Mouse (Mus musculus): ENCODE data around the gene Tbc1d12. TPM values are rescaled to one million over a fixed set of nuclear protein-coding genes. Genes with fewer than 3 reads are reported as not detected.
"Not testable (repeated sequence)": the region's sequence is repeated elsewhere in the genome, so short reads cannot be mapped to it uniquely, and the experiment has no call there.

Gene Tbc1d12
- polyA plus RNA-seq (2012; rRNA removed) = 8.4 and 9.1 TPM in 2 replicates

- peak; percentile 68 to 91 for DNase-seq (ENCODE audit: extremely low spot score in 1 of 2, low spot score in 1 of 2)
Observed at GRCm38 (mm10) chr19:38836438-38837170, at the start of gene Tbc1d12. Gene Tbc1d12, plus strand, starts transcription at chr19:38836579.

GRCm38 (mm10) chr19:38787756-38788155 lies 48.6 kb upstream of the Tbc1d12 start:
- peak in 1 of 2 experiments; percentile 28 for DNase-seq (ENCODE audit: extremely low spot score in 1 of 2, low spot score in 1 of 2)

- DNase-seq (ENCODE audit: extremely low spot score in 1 of 2, low spot score in 1 of 2) = peak in 1 of 2 experiments; percentile 36
Observed at GRCm38 (mm10) chr19:38793563-38794045, 42.8 kb upstream of the Tbc1d12 start.

- no peak for DNase-seq (ENCODE audit: extremely low spot score in 1 of 2, low spot score in 1 of 2)
Observed at GRCm38 (mm10) chr19:38796546-38796945, 39.8 kb upstream of the Tbc1d12 start.

GRCm38 (mm10) chr19:38798291-38798690 lies 38.1 kb upstream of the Tbc1d12 start:
- DNase-seq (ENCODE audit: extremely low spot score in 1 of 2, low spot score in 1 of 2) = peak; percentile 44 to 69

- DNase-seq (ENCODE audit: extremely low spot score in 1 of 2, low spot score in 1 of 2) = peak in 1 of 2 experiments; percentile 34
Observed at GRCm38 (mm10) chr19:38798801-38799200, 37.6 kb upstream of the Tbc1d12 start.

GRCm38 (mm10) chr19:38818191-38818590 lies 18.2 kb upstream of the Tbc1d12 start:
- no peak for DNase-seq (ENCODE audit: extremely low spot score in 1 of 2, low spot score in 1 of 2)

- peak; percentile 60 to 96 for DNase-seq (ENCODE audit: extremely low spot score in 1 of 2, low spot score in 1 of 2)
Observed at GRCm38 (mm10) chr19:38818766-38819426, 17.5 kb upstream of the Tbc1d12 start, which contains the start of gene Noc3l. Gene Noc3l, minus strand, starts transcription at chr19:38819237.

GRCm38 (mm10) chr19:38819427-38819802 lies 17.0 kb upstream of the Tbc1d12 start:
- DNase-seq (ENCODE audit: extremely low spot score in 1 of 2, low spot score in 1 of 2) = no peak

GRCm38 (mm10) chr19:38820186-38820804 lies 16.1 kb upstream of the Tbc1d12 start:
- no peak for DNase-seq (ENCODE audit: extremely low spot score in 1 of 2, low spot score in 1 of 2)

GRCm38 (mm10) chr19:38833224-38833623 lies 3.2 kb upstream of the Tbc1d12 start:
- DNase-seq (ENCODE audit: extremely low spot score in 1 of 2, low spot score in 1 of 2) = no peak

GRCm38 (mm10) chr19:38836084-38836437 lies 318 bp upstream of the Tbc1d12 start:
- DNase-seq (ENCODE audit: extremely low spot score in 1 of 2, low spot score in 1 of 2) = no peak

GRCm38 (mm10) chr19:38837171-38837641 lies 827 bp downstream of the Tbc1d12 start:
- peak in 1 of 2 experiments; percentile 22 for DNase-seq (ENCODE audit: extremely low spot score in 1 of 2, low spot score in 1 of 2)

GRCm38 (mm10) chr19:38844817-38845216 lies 8.4 kb downstream of the Tbc1d12 start:
- DNase-seq (ENCODE audit: extremely low spot score in 1 of 2, low spot score in 1 of 2) = peak in 1 of 2 experiments; percentile 15

- DNase-seq (ENCODE audit: extremely low spot score in 1 of 2, low spot score in 1 of 2) = no peak
Observed at GRCm38 (mm10) chr19:38846373-38846772, 10.0 kb downstream of the Tbc1d12 start.

GRCm38 (mm10) chr19:38858224-38858623 lies 21.8 kb downstream of the Tbc1d12 start:
- no peak for DNase-seq (ENCODE audit: extremely low spot score in 1 of 2, low spot score in 1 of 2)

- DNase-seq (ENCODE audit: extremely low spot score in 1 of 2, low spot score in 1 of 2) = no peak
Observed at GRCm38 (mm10) chr19:38862523-38862922, 26.1 kb downstream of the Tbc1d12 start.

GRCm38 (mm10) chr19:38874825-38875224 lies 38.4 kb downstream of the Tbc1d12 start:
- DNase-seq (ENCODE audit: extremely low spot score in 1 of 2, low spot score in 1 of 2) = not testable (repeated sequence)

GRCm38 (mm10) chr19:38880300-38880699 lies 43.9 kb downstream of the Tbc1d12 start:
- no peak for DNase-seq (ENCODE audit: extremely low spot score in 1 of 2, low spot score in 1 of 2)

- DNase-seq (ENCODE audit: extremely low spot score in 1 of 2, low spot score in 1 of 2) = no peak
Observed at GRCm38 (mm10) chr19:38901146-38902135, 65.1 kb downstream of the Tbc1d12 start.

Measured in frontal cortex, adult 2 months (tissue).